Mouse (Mus musculus): ENCODE measurements at regions not wholly inside any gene's neighbourhood (a gene's known extent, or its start where the extent isn't known, plus 50 kb on each side); places are given as distances from the start of the nearest gene placed in this dataset.
"Not testable (repeated sequence)": the region's sequence is repeated elsewhere in the genome, so short reads cannot be mapped to it uniquely, and the experiment has no call there.

DNA sequence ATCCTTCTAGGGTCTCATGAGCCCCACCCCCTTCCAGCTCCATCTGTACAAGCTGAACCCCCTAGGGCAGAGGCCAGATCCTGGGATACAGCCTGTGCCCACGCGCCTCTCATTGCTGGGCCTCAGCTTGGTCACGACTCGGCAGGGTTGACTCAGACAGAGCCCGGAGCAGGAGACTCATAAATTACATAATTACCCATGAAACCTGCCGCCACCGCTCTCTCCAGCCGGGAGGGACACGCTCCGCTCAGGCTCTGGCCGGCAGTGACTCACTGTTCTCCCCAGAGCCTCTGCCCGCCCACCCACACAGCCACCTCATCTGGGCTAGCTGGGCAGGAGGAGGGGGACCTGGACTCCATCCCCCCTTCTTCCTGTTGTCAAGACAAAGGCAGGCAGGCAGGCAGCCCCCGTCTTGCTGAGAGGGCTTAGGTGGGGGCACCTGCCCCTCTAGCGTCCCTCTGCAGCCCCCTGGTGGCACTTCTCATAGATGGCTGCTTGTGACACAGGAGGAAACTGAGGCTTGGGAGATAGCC is 149.6 kb upstream of the Rtl1 start:
- no peak for DNase-seq (ENCODE audit: low spot score in 2 of 2)

DNA sequence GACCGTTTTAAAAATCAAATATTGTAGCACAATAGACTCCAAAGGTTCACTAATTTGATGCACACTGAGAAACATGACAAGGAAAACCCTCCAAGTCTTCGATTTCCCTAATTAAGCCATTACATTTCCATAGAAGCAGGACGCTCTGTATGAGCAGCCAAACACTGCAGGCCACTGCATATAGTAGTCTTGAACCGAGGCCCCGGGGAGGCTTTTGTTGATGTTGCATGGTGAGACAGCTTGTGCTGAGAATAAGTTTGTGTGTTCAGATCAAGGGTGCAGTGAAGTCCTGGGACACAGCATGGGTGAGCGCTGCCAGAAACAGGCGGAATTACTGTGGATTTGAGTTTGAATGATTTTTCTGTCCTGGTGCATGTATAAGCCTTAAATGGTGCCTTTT is 154.9 kb upstream of the Rtl1 start:
- peak in 1 of 2 experiments; percentile 37 for DNase-seq (ENCODE audit: low spot score in 2 of 2)

DNA sequence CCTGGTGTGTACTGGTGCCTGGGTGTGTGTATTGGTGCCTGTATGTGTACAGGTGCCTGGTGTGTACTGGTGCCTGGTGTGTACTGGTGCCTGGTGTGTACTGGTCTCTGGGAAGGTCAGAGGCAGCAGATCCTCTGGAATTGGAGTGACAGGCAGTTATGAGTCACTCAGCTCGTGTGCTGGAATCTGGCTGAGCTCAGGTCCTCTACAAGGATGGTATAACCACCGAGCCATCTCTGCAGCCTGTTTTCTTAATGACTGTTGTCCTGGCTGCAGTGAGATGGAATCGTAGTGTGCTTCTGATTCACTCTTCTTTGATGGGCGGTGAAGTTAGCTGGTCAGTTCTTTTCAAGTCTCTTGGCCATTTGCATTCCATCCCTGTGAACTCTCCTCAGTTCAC is 164.2 kb upstream of the Rtl1 start:
- DNase-seq (ENCODE audit: low spot score in 2 of 2) = no peak

- DNase-seq (ENCODE audit: low spot score in 2 of 2) = not testable (repeated sequence)
Observed at GRCm38 (mm10) chr12:109766602-109767001, 166.5 kb upstream of the Rtl1 start.

GRCm38 (mm10) chr12:109772543-109772942 is 172.4 kb upstream of the Rtl1 start:
- DNase-seq (ENCODE audit: low spot score in 2 of 2) = no peak

GRCm38 (mm10) chr12:109773909-109774313 is 173.8 kb upstream of the Rtl1 start:
- no peak for DNase-seq (ENCODE audit: low spot score in 2 of 2)

DNA sequence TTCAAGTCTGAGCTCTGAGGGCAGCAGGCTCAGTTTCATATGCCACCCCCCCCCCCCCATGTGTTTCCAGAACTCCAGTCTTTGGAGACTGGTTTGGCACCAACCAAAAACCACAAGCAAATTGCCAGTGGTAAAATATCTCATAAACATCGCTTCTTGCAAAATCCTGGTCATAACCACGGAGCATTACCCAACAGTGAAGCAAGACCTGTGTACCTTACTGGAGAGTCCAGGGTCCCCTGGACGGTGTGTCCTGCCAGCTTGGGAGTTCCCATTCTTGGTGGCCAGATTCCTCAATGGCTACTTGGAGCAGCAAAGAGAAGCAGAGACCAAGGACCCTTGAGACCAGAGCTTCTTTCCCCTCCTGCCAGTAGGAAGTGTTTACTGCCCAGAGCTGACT is 198.7 kb upstream of the Rtl1 start:
- no peak for DNase-seq (ENCODE audit: low spot score in 2 of 2)

DNA sequence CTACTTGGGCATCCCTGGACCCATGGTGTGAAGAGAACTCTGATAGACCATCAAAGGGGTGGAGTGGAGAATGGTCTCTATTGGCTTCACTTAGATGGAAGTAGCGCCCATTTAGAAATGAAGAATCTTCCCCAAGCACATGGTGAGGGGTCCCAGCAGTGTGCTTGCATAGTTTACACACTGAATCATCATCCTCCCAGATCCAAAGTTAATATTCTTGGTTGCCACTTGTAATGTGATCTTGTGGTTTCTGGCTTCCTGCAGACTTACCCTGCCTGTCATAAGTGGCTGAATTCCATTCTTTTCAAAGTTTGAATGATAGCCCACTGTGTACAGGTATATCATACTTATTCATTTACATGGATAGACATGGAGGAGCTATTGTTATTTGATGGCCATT is 199.3 kb upstream of the Rtl1 start:
- no peak for DNase-seq (ENCODE audit: low spot score in 2 of 2)

- DNase-seq (ENCODE audit: low spot score in 2 of 2) = no peak
Observed at GRCm38 (mm10) chr12:109827241-109827915, 227.2 kb upstream of the Rtl1 start.

- no peak for DNase-seq (ENCODE audit: low spot score in 2 of 2)
Observed at GRCm38 (mm10) chr12:109830303-109831020, 230.3 kb upstream of the Rtl1 start.

GRCm38 (mm10) chr12:109832964-109833363 is 232.8 kb upstream of the Rtl1 start:
- no peak for DNase-seq (ENCODE audit: low spot score in 2 of 2)

DNA sequence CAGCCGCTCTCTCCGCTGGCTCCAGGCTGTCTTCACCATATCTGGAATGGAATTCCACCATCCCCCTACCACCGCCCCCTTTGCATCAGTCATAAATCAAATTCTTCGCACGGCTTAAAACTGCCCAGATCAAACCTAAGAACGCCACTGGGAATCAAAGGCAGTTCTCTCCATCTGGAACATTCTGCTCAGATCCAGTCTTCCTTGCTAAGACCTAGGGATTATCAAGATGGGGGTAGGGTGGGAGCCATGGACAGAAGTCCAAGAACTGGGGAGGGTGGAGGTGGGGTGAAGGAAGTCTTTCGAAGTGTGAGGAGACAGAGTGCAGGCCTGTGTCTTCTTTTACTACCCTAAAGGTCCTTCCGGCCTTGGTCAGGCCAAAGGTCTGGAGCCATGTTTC is 236.4 kb upstream of the Rtl1 start:
- DNase-seq (ENCODE audit: low spot score in 2 of 2) = no peak

DNA sequence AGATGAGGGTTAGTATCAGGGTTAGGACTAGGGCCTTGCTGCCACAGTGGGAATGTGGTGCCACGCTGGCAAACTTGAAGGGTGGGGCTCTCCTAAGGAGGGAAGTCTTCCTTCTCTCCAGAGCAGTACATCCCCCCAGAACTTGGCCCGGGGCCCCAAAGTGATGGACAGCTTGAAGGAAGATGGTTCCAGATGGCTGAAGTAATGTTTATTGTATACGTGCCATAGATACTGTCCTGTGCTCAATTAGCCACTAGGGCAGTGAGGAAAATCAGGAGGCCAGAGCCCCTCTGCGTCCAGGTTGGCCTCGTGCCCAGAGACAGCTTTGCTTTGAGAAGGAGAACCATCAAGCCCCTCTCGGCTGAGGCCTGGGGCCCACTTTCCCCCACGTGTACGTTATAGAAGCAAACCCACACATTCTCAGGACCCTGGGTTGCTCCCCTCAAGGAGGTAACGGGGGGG is 239.0 kb upstream of the Rtl1 start:
- no peak for DNase-seq (ENCODE audit: low spot score in 2 of 2)

GRCm38 (mm10) chr12:109839946-109840524 is 239.9 kb upstream of the Rtl1 start:
- no peak for DNase-seq (ENCODE audit: low spot score in 2 of 2)

DNA sequence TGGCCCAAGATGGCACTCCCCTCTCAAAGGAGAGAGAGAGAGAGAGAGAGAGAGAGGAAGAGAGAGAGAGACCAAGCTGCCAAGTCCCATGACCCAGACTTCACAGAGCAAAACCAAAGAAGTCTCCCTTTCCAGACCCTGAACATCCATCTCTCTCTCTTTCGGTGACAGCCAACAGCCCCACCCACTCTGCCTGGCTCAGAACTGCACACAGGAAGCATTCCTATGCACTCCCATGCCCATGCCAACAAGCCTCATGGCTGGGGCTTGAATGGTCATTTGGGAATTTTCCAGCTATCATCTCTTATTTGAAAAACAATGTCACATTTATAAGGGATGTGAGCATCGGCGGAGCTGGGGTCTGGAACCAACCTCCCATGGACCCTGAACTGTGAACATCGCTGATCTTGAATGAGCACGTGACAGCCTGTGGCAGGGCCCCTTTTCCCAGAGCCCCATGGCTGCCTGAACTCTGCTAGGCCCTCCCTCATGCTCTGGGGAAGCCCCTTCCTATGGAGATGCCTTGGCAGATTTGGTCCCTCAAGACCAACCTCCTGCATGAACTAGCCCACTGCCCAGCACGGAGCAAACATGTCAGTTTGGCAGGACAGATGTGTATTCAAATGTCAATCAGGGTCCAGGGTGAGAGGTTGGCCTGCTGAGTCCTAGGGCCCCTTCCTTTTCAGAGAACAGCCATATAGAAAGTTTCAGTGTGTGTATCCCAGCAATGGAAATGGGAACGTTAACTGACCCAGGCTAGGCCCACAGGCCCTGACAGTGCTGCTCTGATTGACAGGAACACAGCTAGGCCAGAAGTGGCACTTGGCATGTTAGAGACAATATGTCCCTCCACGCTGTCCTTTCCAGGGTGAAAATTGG is 244.8 kb upstream of the Rtl1 start:
- no peak for DNase-seq (ENCODE audit: low spot score in 2 of 2)

DNA sequence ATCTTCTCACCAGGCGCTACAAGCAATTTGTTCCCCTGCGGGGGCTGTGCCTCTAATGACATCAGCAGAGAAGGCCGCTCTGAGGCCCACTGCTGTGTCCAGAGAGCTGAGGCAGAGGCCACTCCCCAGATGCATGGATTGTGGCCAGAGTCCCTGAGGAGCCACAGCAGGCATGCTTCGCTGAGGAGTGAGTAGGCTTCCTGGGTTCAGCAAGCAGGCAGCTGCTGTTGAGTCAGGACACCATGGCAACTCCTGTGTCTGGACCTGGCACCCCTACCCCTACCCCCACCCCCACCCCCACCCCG is 245.4 kb upstream of the Rtl1 start:
- no peak for DNase-seq (ENCODE audit: low spot score in 2 of 2)

GRCm38 (mm10) chr12:109856336-109856735 is 256.2 kb upstream of the Rtl1 start:
- DNase-seq (ENCODE audit: low spot score in 2 of 2) = no peak

DNA sequence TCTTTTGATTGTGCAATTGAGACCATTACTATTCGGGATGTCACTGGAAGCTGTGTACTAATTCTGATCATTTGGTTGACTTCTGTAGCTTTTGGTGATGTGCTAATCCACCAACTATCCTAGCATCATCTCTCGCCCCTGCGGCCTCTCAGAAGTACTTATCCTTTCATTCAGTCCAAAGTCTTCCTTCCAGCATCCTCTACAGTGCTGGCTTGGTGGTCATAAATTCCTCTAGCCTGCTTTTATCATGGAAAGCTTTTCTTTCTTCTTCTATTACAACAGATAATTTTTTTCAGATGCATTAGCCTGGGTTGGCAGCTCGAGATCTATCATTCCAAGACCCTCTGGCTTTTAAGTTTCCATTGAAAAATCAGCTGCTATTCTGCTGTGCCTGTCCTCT is 257.6 kb upstream of the Rtl1 start:
- no peak for DNase-seq (ENCODE audit: low spot score in 2 of 2)

DNA sequence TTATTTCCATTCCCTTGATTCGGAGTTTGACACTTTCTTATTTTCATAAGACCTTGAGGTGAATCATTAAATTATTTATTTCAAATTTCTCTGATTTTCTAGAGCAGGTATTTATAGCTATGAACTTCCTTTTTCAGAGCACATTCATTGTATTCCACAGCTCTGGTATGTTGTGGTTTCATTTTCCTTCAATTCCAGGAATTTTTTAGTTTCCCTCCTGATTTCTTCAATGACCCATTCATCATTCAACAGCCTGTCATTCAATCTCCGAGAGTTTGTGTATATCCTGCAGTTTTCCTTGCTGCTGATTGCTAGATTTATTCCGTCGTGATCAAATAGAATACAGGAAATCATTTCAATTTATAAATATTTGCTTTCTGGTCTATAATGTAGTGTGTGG is 264.7 kb upstream of the Rtl1 start:
- DNase-seq (ENCODE audit: low spot score in 2 of 2) = no peak

- no peak for DNase-seq (ENCODE audit: low spot score in 2 of 2)
Observed at GRCm38 (mm10) chr12:109871021-109871420, 270.9 kb upstream of the Rtl1 start.

- no peak for DNase-seq (ENCODE audit: low spot score in 2 of 2)
Observed at GRCm38 (mm10) chr12:109874466-109874865, 274.3 kb upstream of the Rtl1 start.

- DNase-seq (ENCODE audit: low spot score in 2 of 2) = no peak
Observed at GRCm38 (mm10) chr12:109881108-109881507, 281.0 kb upstream of the Rtl1 start.
